28 mouse cellular contexts compared by ENCODE assay signal in the genomic region with DNA sequence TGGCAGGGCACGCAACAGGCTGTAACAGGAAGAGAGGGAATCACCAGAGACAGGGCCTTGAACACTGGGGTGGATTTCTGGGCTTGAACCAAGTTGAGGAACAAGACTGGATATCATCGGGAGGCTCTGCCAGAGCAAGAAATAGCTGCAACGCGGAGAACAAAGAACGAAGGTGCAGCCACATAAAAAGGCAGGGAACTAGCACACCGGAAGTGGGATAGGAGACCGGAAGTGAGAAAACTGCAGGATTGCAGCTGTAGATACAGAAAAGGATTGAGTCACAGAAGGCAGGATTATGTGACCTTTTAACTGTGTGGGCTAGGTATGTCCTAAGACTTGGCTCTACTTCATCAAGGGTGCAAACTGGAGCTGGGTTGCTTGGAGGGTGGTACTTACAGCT. TPM values are rescaled to one million over a fixed set of nuclear protein-coding genes. Genes with fewer than 3 reads are reported as not detected.
A peak's percentile ranks its signal among the peaks of the same experiment; 100 is the strongest.
DNase-seq lines count a peak whose midpoint lies in the region; ATAC-seq and TF ChIP-seq lines count a peak whose summit lies in the region.
"Had no signal": no experiment of that assay in that cellular context is flagged by ENCODE, and none has a peak within 500 bp of the region (broad histone marks: within the 10 kb centered on the region; RNA-seq: fewer than 3 reads in every experiment).

No protein-coding gene starts in this region.

- no peak for TF ChIP-seq POLR2A in ES-Bruce4 (IDR thresholded peaks at IDR 0.05; ENCODE audit: insufficient read depth, low read length)
- no peak for TF ChIP-seq POLR2A in MEL (IDR thresholded peaks at IDR 0.05; ENCODE audit: control insufficient read depth in 1 of 2, insufficient read depth in 1 of 2, low read depth in 1 of 2, low read length in 2 of 2, poor library complexity in 1 of 2)

- H3K27me3 ChIP-seq in lung, embryonic 14.5 days (ENCODE audit: insufficient read depth, low read length): peaks cover 2% of the 10 kb centered on the region
- no peaks in the 10 kb centered on the region for H3K27me3 ChIP-seq in ES-Bruce4 (ENCODE audit: control insufficient read depth, insufficient read depth, low read length, poor library complexity, severe bottlenecking)
- no peaks in the 10 kb centered on the region for H3K27me3 ChIP-seq in MEL (ENCODE audit: control insufficient read depth in 1 of 2, insufficient read depth in 2 of 2, low read length in 2 of 2)
- no peaks in the 10 kb centered on the region for H3K27me3 ChIP-seq in liver, embryonic 14.5 days (ENCODE audit: control insufficient read depth, insufficient read depth, low read length)
- H3K27me3 ChIP-seq in limb, embryonic 10.5 days (ENCODE audit: low read depth, poor library complexity, severe bottlenecking): peaks cover 45% of the 10 kb centered on the region
- H3K27me3 ChIP-seq: embryonic facial prominence, embryonic 15.5 days; Patski had no signal

- 0 out of 2 replicates have a peak overlapping the region, but pooled peaks have one; percentile 10 for H3K4me2 ChIP-seq in lung, embryonic 14.5 days
- H3K4me2 ChIP-seq in liver, embryonic 14.5 days (ENCODE audit: low read depth): peak overlapping the region; percentile 97

- no peak for TF ChIP-seq CTCF in lung, embryonic 14.5 days (IDR thresholded peaks at IDR 0.05; ENCODE audit: low read depth)
- TF ChIP-seq CTCF in ES-Bruce4 (IDR thresholded peaks at IDR 0.05; ENCODE audit: low read depth, low read length) (no peak), MEL (IDR thresholded peaks at IDR 0.05 in 2 of 3, conservative IDR thresholded peaks at IDR 0.05 in 1 of 3; ENCODE audit: control insufficient read depth in 1 of 3, insufficient read depth in 1 of 3, low read depth in 2 of 3, low read length in 3 of 3, poor library complexity in 1 of 3, severe bottlenecking in 1 of 3) (no peak)
- no peak for TF ChIP-seq CTCF in liver, embryonic 14.5 days (IDR thresholded peaks at IDR 0.05; ENCODE audit: low read depth)

- 0 out of 2 replicates have a peak, but pooled peaks cover 1% of the 10 kb centered on the region for H3K4me1 ChIP-seq in lung, embryonic 14.5 days (ENCODE audit: insufficient read depth)
- peaks cover 11% of the 10 kb centered on the region for H3K4me1 ChIP-seq in ES-Bruce4 (ENCODE audit: control insufficient read depth, insufficient read depth, low read length)
- H3K4me1 ChIP-seq in MEL (ENCODE audit: control insufficient read depth in 1 of 2, insufficient read depth in 2 of 2, low read length in 2 of 2): peaks cover 11 to 32% of the 10 kb centered on the region in 2 experiments
- peaks cover 20 to 28% of the 10 kb centered on the region in 2 experiments for H3K4me1 ChIP-seq in liver, embryonic 14.5 days (replicated peaks; ENCODE audit: control insufficient read depth in 2 of 2, insufficient read depth in 2 of 2, low read length in 1 of 2)
- peaks cover 25% of the 10 kb centered on the region for H3K4me1 ChIP-seq in limb, embryonic 10.5 days

- WGBS in lung, embryonic 14.5 days: 88% methylated on average over 7 of the region's 7 CpGs
- WGBS in liver, embryonic 14.5 days (ENCODE audit: insufficient replicate concordance): 90% methylated on average over 7 of the region's 7 CpGs
- 86% methylated on average over 7 of the region's 7 CpGs for WGBS in limb, embryonic 10.5 days

- no peak overlapping the region for H3K9ac ChIP-seq in lung, embryonic 14.5 days
- H3K9ac ChIP-seq in ES-Bruce4 (ENCODE audit: low read depth, poor library complexity, severe bottlenecking) (peak overlapping the region; percentile 85), MEL (ENCODE audit: control insufficient read depth, low read depth, low read length, poor library complexity, severe bottlenecking) (peak overlapping the region; percentile 2; the same call in 1 of the 2 replicates)
- H3K9ac ChIP-seq in liver, embryonic 14.5 days (replicated peaks): no peak overlapping the region
- H3K9ac ChIP-seq: embryonic facial prominence, embryonic 15.5 days; forebrain, embryonic 12.5 days; hindbrain, embryonic 14.5 days; midbrain, embryonic 15.5 days; neural tube, embryonic 12.5 days had no signal

- no peak overlapping the region for H3K4me3 ChIP-seq in lung, embryonic 14.5 days (ENCODE audit: low read depth, low read length)
- H3K4me3 ChIP-seq in ES-Bruce4 (ENCODE audit: low read depth, low read length) (0 out of 2 replicates have a peak overlapping the region, but pooled peaks have one; percentile 24), MEL (ENCODE audit: control insufficient read depth in 1 of 2, insufficient read depth in 1 of 2, low read depth in 2 of 2, low read length in 2 of 2) (no peak overlapping the region)
- H3K4me3 ChIP-seq in liver, embryonic 14.5 days (ENCODE audit: insufficient read depth in 1 of 2, low read depth in 2 of 2, low read length in 2 of 2): peak overlapping the region; percentile 29 to 77; a peak in 3 of 4 replicates
- H3K4me3 ChIP-seq in limb, embryonic 10.5 days: no peak overlapping the region
- H3K4me3 ChIP-seq: neural tube, embryonic 12.5 days had no signal

- no peaks in the 10 kb centered on the region for H3K36me3 ChIP-seq in lung, embryonic 14.5 days (ENCODE audit: insufficient read depth)
- H3K36me3 ChIP-seq in ES-Bruce4 (ENCODE audit: control insufficient read depth, insufficient read depth, low read length, poor library complexity, severe bottlenecking) (no peaks in the 10 kb centered on the region), MEL (ENCODE audit: control insufficient read depth in 1 of 2, insufficient read depth in 2 of 2, low read length in 2 of 2) (peaks cover 9 to 26% of the 10 kb centered on the region in 2 experiments; a peak in 3 of 4 replicates)
- peaks cover 26% of the 10 kb centered on the region for H3K36me3 ChIP-seq in liver, embryonic 14.5 days (replicated peaks; ENCODE audit: control insufficient read depth, insufficient read depth, low read depth)
- no peaks in the 10 kb centered on the region for H3K36me3 ChIP-seq in limb, embryonic 10.5 days
- H3K36me3 ChIP-seq: embryonic facial prominence, embryonic 15.5 days; forebrain, embryonic 12.5 days; heart, embryonic 10.5 days; midbrain, embryonic 15.5 days; neural tube, embryonic 12.5 days had no signal

- peaks cover 35% of the 10 kb centered on the region for H3K79me2 ChIP-seq in MEL (ENCODE audit: control insufficient read depth, insufficient read depth, low read length, poor library complexity)

- no peak for TF ChIP-seq RAD21 in MEL (IDR thresholded peaks at IDR 0.05; ENCODE audit: low read depth, low read length)

- TF ChIP-seq EP300 in ES-Bruce4 (IDR thresholded peaks at IDR 0.05; ENCODE audit: insufficient read depth, low read depth, low read length) (no peak), MEL (IDR thresholded peaks at IDR 0.05; ENCODE audit: low read depth in 1 of 2, low read length in 2 of 2) (no peak)
- no peak for TF ChIP-seq EP300 in liver, embryonic 14.5 days (IDR thresholded peaks at IDR 0.05; ENCODE audit: low read depth)

- no peak for DNase-seq in lung, embryonic 14.5 days
- DNase-seq in lung, adult 18-20 months: no peak
- DNase-seq in MEL (ENCODE audit: low read depth, low spot score): no peak
- DNase-seq in liver, embryonic 14.5 days (ENCODE audit: low read depth in 3 of 3, low spot score in 3 of 3): no peak
- no peak for DNase-seq in limb, embryonic 10.5 days (ENCODE audit: low spot score)
- DNase-seq in T-cell, adult 2 months (ENCODE audit: low spot score): no peak
- DNase-seq: adrenal gland, adult 8-10 months; cerebellum, adult 18-20 months; cerebellum, postnatal 36 days; heart, postnatal 4 days; kidney, adult 2 months; lung, adult 2 months; right cerebral cortex, postnatal 25 days; spleen, adult 18-20 months had no signal

- H3K27ac ChIP-seq in lung, embryonic 14.5 days (ENCODE audit: low read depth): no peak overlapping the region
- H3K27ac ChIP-seq in ES-Bruce4 (ENCODE audit: insufficient read depth, low read length): peak overlapping the region; percentile 76
- no peak overlapping the region for H3K27ac ChIP-seq in MEL (ENCODE audit: control insufficient read depth, low read depth, low read length)
- H3K27ac ChIP-seq in liver, embryonic 14.5 days: no peak overlapping the region
- no peak overlapping the region for H3K27ac ChIP-seq in limb, embryonic 10.5 days
- H3K27ac ChIP-seq: embryonic facial prominence, embryonic 15.5 days; forebrain, embryonic 12.5 days; heart, embryonic 10.5 days; hindbrain, embryonic 14.5 days; kidney, postnatal 0 days; midbrain, embryonic 15.5 days; neural tube, embryonic 12.5 days had no signal

- H3K9me3 ChIP-seq in lung, embryonic 14.5 days (ENCODE audit: low read depth, low read length): no peaks in the 10 kb centered on the region
- H3K9me3 ChIP-seq in ES-Bruce4 (replicated peaks; ENCODE audit: control insufficient read depth, insufficient read depth, low read length, poor library complexity, severe bottlenecking) (no peaks in the 10 kb centered on the region), MEL (replicated peaks; ENCODE audit: insufficient read depth, low read length) (no peaks in the 10 kb centered on the region)
- H3K9me3 ChIP-seq in liver, embryonic 14.5 days (ENCODE audit: control insufficient read depth, low read length): no peaks in the 10 kb centered on the region
- no peaks in the 10 kb centered on the region for H3K9me3 ChIP-seq in limb, embryonic 10.5 days (replicated peaks)
- H3K9me3 ChIP-seq: embryonic facial prominence, embryonic 15.5 days; forebrain, embryonic 12.5 days; heart, embryonic 10.5 days; midbrain, embryonic 15.5 days; neural tube, embryonic 12.5 days had no signal

- ATAC-seq in lung, embryonic 14.5 days (ENCODE audit: insufficient read depth): no peak
- no peak for ATAC-seq in liver, embryonic 14.5 days (ENCODE audit: insufficient read depth)
- ATAC-seq: activated CD4-positive, CD25-positive, alpha-beta regulatory T cell, adult 4 months; midbrain, embryonic 15.5 days; Patski had no signal

RNA-seq across cellular contexts. Expression of a gene that starts 2.6 kb away (rescaled TPM):
- 1.8 and 1.9 TPM in 2 replicates for polyA plus RNA-seq in lung, embryonic 14.5 days (2014; fragmentation: Nextera tagmentation; extraction: Ambion mirVana)
- polyA plus RNA-seq in ES-Bruce4 (2011; ENCODE audit: insufficient read depth, insufficient read length, low read depth, missing spikeins) (not detected in 2 replicates), MEL (2012; ENCODE audit: insufficient read depth in 1 of 2, insufficient read length in 2 of 2, low read depth in 1 of 2, low replicate concordance in 2 of 2, missing spikeins in 1 of 2) (100 to 1,000 TPM in 1 of 2 experiments, not detected in 1; 262 TPM)
- total RNA-seq in MEL (2012; rRNA removed): 178 and 234 TPM in 2 replicates
- 209 and 251 TPM in 2 replicates for polyA plus RNA-seq in liver, embryonic 14.5 days (2012; rRNA removed)
- polyA plus RNA-seq in liver, embryonic 14.5 days (2014; fragmentation: Nextera tagmentation; extraction: Ambion mirVana): 522 and 566 TPM in 2 replicates
- 14.0 and 18.7 TPM in 2 replicates for polyA plus RNA-seq in limb, embryonic 10.5 days (2016; fragmentation: Nextera tagmentation; extraction: Ambion mirVana)
- total RNA-seq: gastrocnemius, adult 8-10 months; layer of hippocampus, postnatal 10 days; left cerebral cortex, adult 8-10 months had no signal

RNA-seq across cellular contexts. Expression of a gene that starts 4.0 kb away (rescaled TPM):
- 12.0 and 15.3 TPM in 2 replicates for polyA plus RNA-seq in lung, embryonic 14.5 days (2014; fragmentation: Nextera tagmentation; extraction: Ambion mirVana)
- polyA plus RNA-seq in ES-Bruce4 (2011; ENCODE audit: insufficient read depth, insufficient read length, low read depth, missing spikeins) (27.5 and 30.9 TPM in 2 replicates), MEL (2012; ENCODE audit: insufficient read depth in 1 of 2, insufficient read length in 2 of 2, low read depth in 1 of 2, low replicate concordance in 2 of 2, missing spikeins in 1 of 2) (10 to 100 TPM in 1 of 2 experiments, not detected in 1; 83.4 TPM)
- total RNA-seq in MEL (2012; rRNA removed): 53.7 and 62.3 TPM in 2 replicates
- polyA plus RNA-seq in liver, embryonic 14.5 days (2012; rRNA removed): 9.6 and 11.0 TPM in 2 replicates
- polyA plus RNA-seq in liver, embryonic 14.5 days (2014; fragmentation: Nextera tagmentation; extraction: Ambion mirVana): 8.4 and 8.5 TPM in 2 replicates
- polyA plus RNA-seq in limb, embryonic 10.5 days (2016; fragmentation: Nextera tagmentation; extraction: Ambion mirVana): 6.4 and 8.2 TPM in 2 replicates

RNA-seq across cellular contexts. Expression of a gene that starts 10.6 kb away (rescaled TPM):
- 28.1 and 30.4 TPM in 2 replicates for polyA plus RNA-seq in lung, embryonic 14.5 days (2014; fragmentation: Nextera tagmentation; extraction: Ambion mirVana)
- polyA plus RNA-seq in ES-Bruce4 (2011; ENCODE audit: insufficient read depth, insufficient read length, low read depth, missing spikeins) (72.5 and 78.5 TPM in 2 replicates), MEL (2012; ENCODE audit: insufficient read depth in 1 of 2, insufficient read length in 2 of 2, low read depth in 1 of 2, low replicate concordance in 2 of 2, missing spikeins in 1 of 2) (10 to 100 TPM in 1 of 2 experiments, not detected in 1; 17.3 TPM)
- total RNA-seq in MEL (2012; rRNA removed): 9.7 and 10.7 TPM in 2 replicates
- 27.1 and 31.4 TPM in 2 replicates for polyA plus RNA-seq in liver, embryonic 14.5 days (2012; rRNA removed)
- 38.9 and 42.7 TPM in 2 replicates for polyA plus RNA-seq in liver, embryonic 14.5 days (2014; fragmentation: Nextera tagmentation; extraction: Ambion mirVana)
- 44.5 and 54.2 TPM in 2 replicates for polyA plus RNA-seq in limb, embryonic 10.5 days (2016; fragmentation: Nextera tagmentation; extraction: Ambion mirVana)

RNA-seq across cellular contexts. Expression of a gene that starts 32.4 kb away (rescaled TPM):
- 79.9 and 94.8 TPM in 2 replicates for polyA plus RNA-seq in lung, embryonic 14.5 days (2014; fragmentation: Nextera tagmentation; extraction: Ambion mirVana)
- 93.8 and 97.1 TPM in 2 replicates for polyA plus RNA-seq in ES-Bruce4 (2011; ENCODE audit: insufficient read depth, insufficient read length, low read depth, missing spikeins)
- total RNA-seq in MEL (2012; rRNA removed): 60.6 and 75.5 TPM in 2 replicates
- 100 to 1,000 TPM in 1 of 2 experiments, not detected in 1; 115 TPM for polyA plus RNA-seq in MEL (2012; ENCODE audit: insufficient read depth in 1 of 2, insufficient read length in 2 of 2, low read depth in 1 of 2, low replicate concordance in 2 of 2, missing spikeins in 1 of 2)
- 16.7 and 26.4 TPM in 2 replicates for polyA plus RNA-seq in liver, embryonic 14.5 days (2012; rRNA removed)
- polyA plus RNA-seq in liver, embryonic 14.5 days (2014; fragmentation: Nextera tagmentation; extraction: Ambion mirVana): 78.2 and 80.2 TPM in 2 replicates
- polyA plus RNA-seq in limb, embryonic 10.5 days (2016; fragmentation: Nextera tagmentation; extraction: Ambion mirVana): 92.8 and 99.5 TPM in 2 replicates

RNA-seq across cellular contexts. Expression of a gene that starts 32.8 kb away (rescaled TPM):
- polyA plus RNA-seq in lung, embryonic 14.5 days (2014; fragmentation: Nextera tagmentation; extraction: Ambion mirVana): 0.30 and 0.39 TPM in 2 replicates
- polyA plus RNA-seq in ES-Bruce4 (2011; ENCODE audit: insufficient read depth, insufficient read length, low read depth, missing spikeins): 0.73 and 1.5 TPM in 2 replicates
- 0.49 and 0.77 TPM in 2 replicates for total RNA-seq in MEL (2012; rRNA removed)
- polyA plus RNA-seq in MEL (2012; ENCODE audit: insufficient read depth in 1 of 2, insufficient read length in 2 of 2, low read depth in 1 of 2, low replicate concordance in 2 of 2, missing spikeins in 1 of 2): 1 to 10 TPM in 1 of 2 experiments, not detected in 1; 4.5 TPM
- polyA plus RNA-seq in liver, embryonic 14.5 days (2012; rRNA removed): 0.06 and 0.21 TPM in 2 replicates
- polyA plus RNA-seq in liver, embryonic 14.5 days (2014; fragmentation: Nextera tagmentation; extraction: Ambion mirVana): 0.08 and 0.14 TPM in 2 replicates
- polyA plus RNA-seq in limb, embryonic 10.5 days (2016; fragmentation: Nextera tagmentation; extraction: Ambion mirVana): 0.09 and 0.16 TPM in 2 replicates
- polyA plus RNA-seq: C2C12 had no signal

Comparison
In these comparisons a context has a peak if more than half of its experiments do, and no peak if none do; other contexts are left out.
1. H3K4me3 ChIP-seq: peak in ES-Bruce4 (single experiment) and liver, embryonic 14.5 days (2 of 2); none in lung, embryonic 14.5 days (single experiment), MEL (0 of 2) and limb, embryonic 10.5 days (single experiment).
2. H3K9ac ChIP-seq: peak in ES-Bruce4 (single experiment) and MEL (single experiment); none in lung, embryonic 14.5 days (single experiment) and liver, embryonic 14.5 days (single experiment).